13 mouse cellular contexts compared by ENCODE assay signal in genomic region chr13:78602211-78602860, GRCm38 (mm10).
DNase-seq lines count a peak whose midpoint lies in the region; ATAC-seq and TF ChIP-seq lines count a peak whose summit lies in the region.
"Had no signal": no experiment of that assay in that cellular context is flagged by ENCODE, and none has a peak within 500 bp of the region (broad histone marks: within the 10 kb centered on the region; RNA-seq: fewer than 3 reads in every experiment).

No protein-coding gene starts in this region.

- peak; percentile 53; the same call in 1 of the 2 replicates for ATAC-seq in stomach, embryonic 14.5 days (ENCODE audit: insufficient number of reproducible peaks, insufficient read depth, low FRiP score, low read depth)
- ATAC-seq in stomach, postnatal 0 days (ENCODE audit: low FRiP score, low TSS enrichment), result no peak
- ATAC-seq in forebrain, embryonic 16.5 days, result peak; percentile 88
- ATAC-seq in midbrain, embryonic 12.5 days (ENCODE audit: low FRiP score, low read depth), result peak; percentile 65
- ATAC-seq in stomach, embryonic 16.5 days (ENCODE audit: insufficient read depth, low FRiP score), result 0 out of 2 replicates have a peak, but pooled peaks have one; percentile 40

- no peak overlapping the region for H3K27ac ChIP-seq in stomach, embryonic 14.5 days (ENCODE audit: low read length)
- H3K27ac ChIP-seq in stomach, postnatal 0 days (replicated peaks), result no peak overlapping the region
- peak overlapping the region; percentile 57 for H3K27ac ChIP-seq in forebrain, embryonic 16.5 days (ENCODE audit: low read length)
- no peak overlapping the region for H3K27ac ChIP-seq in midbrain, embryonic 12.5 days (replicated peaks)
- no peak overlapping the region for H3K27ac ChIP-seq in stomach, embryonic 16.5 days (ENCODE audit: low read length)
- no peak overlapping the region for H3K27ac ChIP-seq in left cerebral cortex, adult 2 months

- H3K4me3 ChIP-seq in stomach, embryonic 14.5 days (ENCODE audit: low read depth, low read length), result no peak overlapping the region
- H3K4me3 ChIP-seq in stomach, postnatal 0 days (ENCODE audit: low read depth, low read length), result no peak overlapping the region
- no peak overlapping the region for H3K4me3 ChIP-seq in forebrain, embryonic 16.5 days (replicated peaks; ENCODE audit: low read length)
- no peak overlapping the region for H3K4me3 ChIP-seq in midbrain, embryonic 12.5 days
- no peak overlapping the region for H3K4me3 ChIP-seq in stomach, embryonic 16.5 days (replicated peaks; ENCODE audit: low read length)
- no peak overlapping the region for H3K4me3 ChIP-seq in left cerebral cortex, adult 2 months

- no peak overlapping the region for H3K4me2 ChIP-seq in stomach, embryonic 14.5 days (replicated peaks; ENCODE audit: low read depth, low read length)
- H3K4me2 ChIP-seq in stomach, postnatal 0 days (replicated peaks; ENCODE audit: low read depth), result no peak overlapping the region
- H3K4me2 ChIP-seq in forebrain, embryonic 16.5 days (ENCODE audit: low read length), result no peak overlapping the region
- no peak overlapping the region for H3K4me2 ChIP-seq in midbrain, embryonic 12.5 days (replicated peaks)
- H3K4me2 ChIP-seq in stomach, embryonic 16.5 days (ENCODE audit: low read depth, low read length), result no peak overlapping the region
- H3K4me2 ChIP-seq: heart, embryonic 11.5 days had no signal

- no peaks in the 10 kb centered on the region for H3K4me1 ChIP-seq in stomach, embryonic 14.5 days (ENCODE audit: control insufficient read depth, insufficient read depth, low read length)
- no peaks in the 10 kb centered on the region for H3K4me1 ChIP-seq in stomach, postnatal 0 days (replicated peaks; ENCODE audit: control insufficient read depth, insufficient read depth)
- H3K4me1 ChIP-seq in forebrain, embryonic 16.5 days (replicated peaks; ENCODE audit: control insufficient read depth, insufficient read depth, low read length), result peaks cover 4% of the 10 kb centered on the region
- 0 out of 2 replicates have a peak, but pooled peaks cover 8% of the 10 kb centered on the region for H3K4me1 ChIP-seq in midbrain, embryonic 12.5 days
- H3K4me1 ChIP-seq in stomach, embryonic 16.5 days (ENCODE audit: control insufficient read depth, insufficient read depth, low read length), result no peaks in the 10 kb centered on the region

- H3K9ac ChIP-seq in stomach, embryonic 14.5 days (replicated peaks; ENCODE audit: low read depth, low read length), result no peak overlapping the region
- H3K9ac ChIP-seq in stomach, postnatal 0 days (ENCODE audit: low read length), result no peak overlapping the region
- no peak overlapping the region for H3K9ac ChIP-seq in forebrain, embryonic 16.5 days (replicated peaks; ENCODE audit: low read depth, low read length)
- no peak overlapping the region for H3K9ac ChIP-seq in midbrain, embryonic 12.5 days (replicated peaks)
- no peak overlapping the region for H3K9ac ChIP-seq in stomach, embryonic 16.5 days (ENCODE audit: low read length)

- DNase-seq in stomach, postnatal 0 days (ENCODE audit: low spot score), result no peak
- no peak for DNase-seq in adipocyte (ENCODE audit: low spot score)
- DNase-seq in spleen, postnatal 4 days (ENCODE audit: low spot score in 2 of 2), result no peak
- no peak for DNase-seq in left cerebral cortex, adult 2 months (ENCODE audit: extremely low spot score in 1 of 2, low spot score in 2 of 2)
- DNase-seq: cerebellum, adult 18-20 months; left cerebral cortex, postnatal 4 days; lung, adult 2 months; thymus, adult 2 months had no signal

- intact Hi-C loops in left cerebral cortex, adult 2 months (cut with DNase I), result no loop called here

- no peaks in the 10 kb centered on the region for H3K27me3 ChIP-seq in stomach, embryonic 14.5 days (ENCODE audit: control insufficient read depth, insufficient read depth, low read length)
- H3K27me3 ChIP-seq in stomach, postnatal 0 days (ENCODE audit: control insufficient read depth, insufficient read depth, low read length), result no peaks in the 10 kb centered on the region
- no peaks in the 10 kb centered on the region for H3K27me3 ChIP-seq in forebrain, embryonic 16.5 days (replicated peaks; ENCODE audit: control insufficient read depth, insufficient read depth, low read length)
- H3K27me3 ChIP-seq in midbrain, embryonic 12.5 days, result no peaks in the 10 kb centered on the region
- no peaks in the 10 kb centered on the region for H3K27me3 ChIP-seq in stomach, embryonic 16.5 days (ENCODE audit: control insufficient read depth, insufficient read depth, low read length)

- 45% methylated on average over 6 of the region's 6 CpGs for WGBS in stomach, embryonic 14.5 days
- 58% methylated on average over 6 of the region's 6 CpGs for WGBS in stomach, postnatal 0 days
- WGBS in forebrain, embryonic 16.5 days, result 26% methylated on average over 6 of the region's 6 CpGs
- 63% methylated on average over 6 of the region's 6 CpGs for WGBS in midbrain, embryonic 12.5 days
- 57% methylated on average over 6 of the region's 6 CpGs for WGBS in stomach, embryonic 16.5 days

- no peak for TF ChIP-seq EP300 in stomach, postnatal 0 days (optimal IDR thresholded peaks at IDR 0.05)

- TF ChIP-seq CTCF in stomach, postnatal 0 days (IDR thresholded peaks at IDR 0.05; ENCODE audit: low read depth), result no peak
- TF ChIP-seq CTCF in left cerebral cortex, adult 2 months (IDR thresholded peaks at IDR 0.05), result no peak

- no peaks in the 10 kb centered on the region for H3K36me3 ChIP-seq in stomach, embryonic 14.5 days (ENCODE audit: control insufficient read depth, insufficient read depth, low read length)
- no peaks in the 10 kb centered on the region for H3K36me3 ChIP-seq in stomach, postnatal 0 days (ENCODE audit: control insufficient read depth, insufficient read depth, low read length)
- no peaks in the 10 kb centered on the region for H3K36me3 ChIP-seq in forebrain, embryonic 16.5 days (ENCODE audit: control insufficient read depth, insufficient read depth)
- H3K36me3 ChIP-seq in midbrain, embryonic 12.5 days, result no peaks in the 10 kb centered on the region
- H3K36me3 ChIP-seq in stomach, embryonic 16.5 days (ENCODE audit: control insufficient read depth, insufficient read depth, low read length), result no peaks in the 10 kb centered on the region

- no peaks in the 10 kb centered on the region for H3K9me3 ChIP-seq in stomach, embryonic 14.5 days (ENCODE audit: control insufficient read depth, low read depth, low read length)
- H3K9me3 ChIP-seq in stomach, postnatal 0 days (ENCODE audit: control insufficient read depth, low read length), result no peaks in the 10 kb centered on the region
- no peaks in the 10 kb centered on the region for H3K9me3 ChIP-seq in forebrain, embryonic 16.5 days (ENCODE audit: control insufficient read depth, low read length)
- no peaks in the 10 kb centered on the region for H3K9me3 ChIP-seq in midbrain, embryonic 12.5 days
- H3K9me3 ChIP-seq in stomach, embryonic 16.5 days (replicated peaks; ENCODE audit: control insufficient read depth, low read length), result no peaks in the 10 kb centered on the region
